Mouse (Mus musculus) brain, embryonic 14.5 days (tissue): ENCODE measurements around the gene Nin. TPM values are rescaled to one million over a fixed set of nuclear protein-coding genes. Genes with fewer than 3 reads are reported as not detected.
A peak's percentile ranks its signal among the peaks of the same experiment; 100 is the strongest.

Source experiments
- DNase-seq: peaks from one replicate; pipeline ENCODE4 v3.0.0-alpha.2; 2011; ENCODE audit warnings: low read depth
- CTCF ChIP-seq: fragments of 200-500 bp; IDR thresholded peaks from 2 replicates; pipeline ENCODE4 v1.5.1; 2012; ENCODE audit warnings: inconsistent platforms, mild to moderate bottlenecking, moderate library complexity, borderline replicate concordance; ENCODE audit not compliant: insufficient read depth, insufficient read length; ENCODE audit errors: extremely low read depth
- POLR2A ChIP-seq: fragments of 200-500 bp; IDR thresholded peaks from 2 replicates; pipeline ENCODE4 v1.6.1; 2012; ENCODE audit warnings: mild to moderate bottlenecking, inconsistent platforms, borderline replicate concordance; ENCODE audit not compliant: poor library complexity, insufficient read depth, insufficient read length, severe bottlenecking; ENCODE audit errors: extremely low read depth
- polyA plus RNA-seq: library from polyadenylated mRNA; depleted of rRNA; stranded (reverse); fragments of >200 nt; gene quantifications from 2 replicates; pipeline ENCODE4 v1.2.3, GENCODE M21; 2012

Nin gene
- polyA plus RNA-seq, 1 experiment: 23.8 TPM

DNA sequence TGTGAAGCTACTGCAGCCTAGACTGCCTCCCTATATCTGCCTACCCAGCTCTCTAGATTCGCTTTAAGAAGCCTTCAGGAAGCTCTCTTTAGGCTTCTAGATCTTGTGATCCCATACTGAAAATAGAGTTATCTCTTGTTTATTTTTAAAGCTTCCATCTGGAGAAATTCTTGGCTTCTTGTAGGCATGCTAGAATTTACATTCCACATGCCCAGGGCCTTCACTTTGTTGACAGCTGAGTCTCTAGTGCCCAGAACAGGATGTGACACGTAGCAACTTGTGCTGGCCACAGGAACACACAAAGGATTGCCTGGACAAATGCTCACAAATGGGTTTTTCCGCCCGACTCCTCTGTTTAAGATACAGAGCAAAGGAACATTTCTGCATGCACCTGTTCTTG, 97.6 kb downstream of the Nin start:
- no peak for DNase-seq
- TF ChIP-seq POLR2A (no peak), CTCF (no peak)

DNA sequence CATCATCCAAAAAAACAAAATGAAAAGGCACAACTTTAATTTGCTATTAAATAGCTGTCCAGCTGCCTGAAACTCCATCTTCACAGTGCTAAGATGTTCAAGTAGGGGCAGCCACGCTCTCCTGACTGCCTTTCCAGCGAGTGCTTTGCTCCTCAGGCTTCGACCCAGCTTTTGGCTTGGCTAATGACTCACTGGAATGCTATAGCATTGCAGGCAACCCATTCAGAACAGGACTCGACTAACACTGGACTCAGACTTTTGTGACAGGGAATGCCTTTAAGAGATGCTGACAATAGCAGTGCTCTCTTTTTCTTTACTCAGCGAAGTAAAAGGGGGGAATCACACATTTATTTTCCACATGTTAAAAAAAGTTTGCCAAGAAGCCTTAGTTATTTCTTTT, 101.8 kb downstream of the Nin start:
- DNase-seq: no peak
- TF ChIP-seq CTCF (no peak), POLR2A (no peak)

DNA sequence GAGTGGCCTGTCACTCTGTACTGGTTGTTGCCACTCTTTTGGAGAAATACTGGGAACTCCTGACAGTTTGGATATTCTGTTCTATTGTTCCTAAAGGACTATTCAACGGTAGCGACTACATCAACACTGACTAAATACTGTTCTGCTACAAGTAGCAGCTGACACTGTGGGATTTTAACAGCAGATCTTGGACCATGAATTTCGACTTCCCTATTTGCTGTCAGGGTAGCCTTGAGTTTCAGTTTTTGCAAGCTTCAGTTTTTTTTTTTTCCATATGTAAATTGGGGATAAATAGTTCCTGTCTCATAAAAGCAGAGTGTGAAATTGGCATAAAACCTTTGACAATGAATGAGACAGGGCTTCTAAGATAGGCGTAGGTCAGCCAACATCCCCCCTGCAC, 103.2 kb downstream of the Nin start:
- TF ChIP-seq POLR2A (no peak), CTCF (no peak)
- DNase-seq: no peak

DNA sequence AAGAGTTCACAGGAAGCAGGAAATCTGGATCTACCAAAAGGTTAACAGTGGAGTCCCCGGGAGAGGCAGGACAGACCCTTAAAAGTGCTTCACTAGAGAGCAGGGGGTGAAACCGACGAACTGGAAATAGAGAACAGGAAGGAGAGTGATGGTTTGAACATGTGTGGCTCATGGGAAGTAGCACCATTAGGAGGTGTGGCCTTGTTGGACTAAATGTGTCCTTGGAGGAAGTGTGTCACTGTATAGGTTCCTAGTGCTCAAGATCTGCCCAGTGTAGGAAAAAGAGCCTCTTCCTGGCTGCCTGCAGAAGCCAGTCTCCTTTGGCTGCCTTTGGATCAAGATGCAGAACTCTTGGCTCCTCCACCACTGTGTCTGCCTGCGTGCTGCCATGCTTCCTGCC, 108.4 kb downstream of the Nin start:
- TF ChIP-seq CTCF (no peak), POLR2A (no peak)
- no peak for DNase-seq

GRCm38 (mm10) chr12:69998186-69998983, 115.1 kb downstream of the Nin start:
- DNase-seq: no peak
- TF ChIP-seq CTCF (no peak), POLR2A (no peak)

GRCm38 (mm10) chr12:69995382-69995781, 118.1 kb downstream of the Nin start:
- DNase-seq: no peak
- TF ChIP-seq POLR2A: no peak
- TF ChIP-seq CTCF: no peak

DNA sequence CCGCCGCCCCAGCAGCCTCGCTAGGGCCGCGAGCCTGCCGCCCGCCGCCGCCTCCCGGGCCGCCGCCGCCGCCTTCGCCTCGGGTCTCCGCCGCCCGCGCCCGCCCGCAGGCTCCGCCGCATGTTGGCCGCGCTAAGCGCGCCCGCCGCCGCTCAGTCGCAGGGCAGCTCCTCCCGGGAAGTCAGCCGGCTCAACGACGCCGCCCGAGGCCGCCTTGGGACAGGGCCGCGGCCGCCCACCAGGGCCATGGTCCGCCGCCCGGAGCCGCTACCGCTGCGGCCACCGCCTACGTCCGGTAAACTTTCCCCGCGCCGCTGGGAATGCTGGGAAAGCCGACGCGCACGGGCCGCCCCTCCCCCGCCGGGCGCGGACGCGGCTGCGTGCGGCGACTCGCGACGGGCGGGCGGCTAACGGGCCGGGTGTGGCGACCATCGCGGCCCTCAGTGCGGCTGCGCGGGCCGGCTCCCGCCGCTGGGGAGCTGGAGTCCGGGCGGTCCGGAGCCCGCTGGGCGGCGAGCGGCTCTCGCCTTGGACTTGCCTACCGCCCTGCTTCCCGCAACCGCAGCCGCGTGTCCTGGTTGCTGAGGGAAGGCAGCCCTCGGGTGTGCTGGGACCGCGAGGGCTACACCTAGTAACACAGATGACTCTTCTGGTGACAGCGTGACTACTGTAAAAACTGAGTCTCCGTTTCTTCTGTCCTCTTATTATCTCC, 126.6 kb downstream of the Nin start, which contains the start of gene Sav1:
TSS of gene Sav1 (minus strand) at position 217 of the 712 bp plus-strand sequence.
- DNase-seq: peak; percentile 90
- TF ChIP-seq POLR2A: peak; percentile 93
- TF ChIP-seq CTCF: 0 out of 2 replicates have a peak, but pooled peaks have one; percentile 1

DNA sequence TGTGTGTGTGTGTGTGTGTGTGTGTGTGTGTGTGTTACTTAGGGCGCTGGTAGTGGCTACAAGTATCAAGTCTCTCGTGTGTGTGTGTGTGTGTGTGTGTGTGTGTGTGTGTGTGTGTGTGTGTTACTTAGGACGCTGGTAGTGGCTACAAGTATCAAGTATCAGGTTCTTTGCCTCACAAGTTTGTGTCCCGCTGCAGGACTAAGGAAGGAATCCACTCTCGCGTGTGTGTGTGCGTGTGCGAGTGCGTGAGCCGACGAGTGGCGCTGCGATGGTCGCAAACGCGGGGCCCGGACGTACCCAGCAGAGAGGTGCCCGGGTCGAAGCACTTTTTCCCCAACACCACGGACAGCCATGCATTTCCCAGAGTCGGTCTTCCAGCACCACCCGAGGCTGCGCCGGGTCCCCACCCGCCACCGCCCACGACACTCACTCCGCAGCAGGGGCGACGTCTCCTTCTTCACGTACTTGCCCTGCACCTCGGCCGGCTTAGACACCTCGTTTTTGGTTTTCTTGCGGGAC, 127.2 kb downstream of the Nin start:
- TF ChIP-seq CTCF: no peak
- TF ChIP-seq POLR2A: no peak
- DNase-seq: peak; percentile 58

DNA sequence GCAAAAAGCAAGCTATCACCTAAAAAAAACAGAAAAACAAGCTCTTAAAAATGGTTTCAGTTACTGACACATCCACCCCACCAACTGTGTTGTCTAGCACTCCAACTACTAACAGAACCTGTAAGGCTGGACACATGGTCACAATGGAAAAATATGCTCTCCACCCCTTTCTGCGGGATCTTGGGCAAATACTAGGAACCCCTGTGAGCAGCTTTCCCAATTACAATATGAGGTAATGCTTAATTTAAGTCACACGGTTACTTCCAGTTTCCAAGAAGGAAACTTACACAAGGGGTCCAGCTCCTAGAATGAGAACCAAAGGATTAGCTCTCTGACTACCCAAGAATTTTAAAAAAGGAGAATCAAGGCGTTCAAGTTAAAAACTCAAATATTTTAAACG, 128.0 kb downstream of the Nin start:
- TF ChIP-seq POLR2A: no peak
- no peak for TF ChIP-seq CTCF
- DNase-seq: peak; percentile 25

DNA sequence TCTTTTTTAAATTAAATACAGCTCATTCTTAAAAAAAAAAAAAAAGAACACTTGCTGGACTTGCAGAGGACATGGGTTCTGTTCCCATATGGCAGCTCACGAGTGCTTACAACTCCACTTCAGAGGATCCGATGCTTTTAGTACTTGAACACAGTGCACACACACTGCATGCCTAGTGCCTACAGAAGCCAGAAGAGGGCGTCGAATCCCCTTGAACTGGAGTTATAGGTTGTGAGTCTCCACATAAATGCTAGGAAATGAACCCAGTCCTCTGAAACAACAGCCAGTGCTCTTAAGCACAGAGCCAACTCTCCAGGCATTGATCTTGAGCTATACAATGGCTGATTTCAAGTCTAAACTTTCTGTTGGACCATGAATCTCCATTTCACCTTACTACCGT, 130.6 kb downstream of the Nin start:
- DNase-seq: peak; percentile 35
- TF ChIP-seq POLR2A (no peak), CTCF (peak; percentile 35; the same call in 1 of the 2 replicates)

- DNase-seq: peak; percentile 15
- TF ChIP-seq POLR2A (no peak), CTCF (no peak)
Measured at GRCm38 (mm10) chr12:69977376-69977998, 136.0 kb downstream of the Nin start.

GRCm38 (mm10) chr12:69976688-69977087, 136.8 kb downstream of the Nin start:
- no peak for TF ChIP-seq POLR2A
- TF ChIP-seq CTCF: no peak
- DNase-seq: no peak

GRCm38 (mm10) chr12:69973666-69974065, 139.9 kb downstream of the Nin start:
- no peak for DNase-seq
- TF ChIP-seq CTCF: no peak
